Mouse (Mus musculus) embryonic fibroblast, embryonic 13.5 days (primary cell): ENCODE data around the gene Rpl31. TPM values are rescaled to one million over a fixed set of nuclear protein-coding genes. Genes with fewer than 3 reads are reported as not detected.

Source experiments
- H3K27ac ChIP-seq: 2 replicates; pipeline ENCODE4 v1.5.1; 2012; ENCODE audit warnings: low read length, control low read depth, inconsistent platforms; ENCODE audit not compliant: insufficient read depth
- H3K4me1 ChIP-seq: 2 replicates; pipeline ENCODE4 v1.6.1; 2011; ENCODE audit warnings: low read length; ENCODE audit not compliant: control insufficient read depth, insufficient read depth
- H3K4me3 ChIP-seq: 2 replicates; pipeline ENCODE4 v1.5.1; 2011; ENCODE audit warnings: mild to moderate bottlenecking, control low read depth, low read length; ENCODE audit not compliant: insufficient read depth
- CTCF ChIP-seq: IDR thresholded peaks from 2 replicates; pipeline ENCODE4 v1.5.1; 2011; ENCODE audit warnings: mild to moderate bottlenecking, control low read depth, low read length, moderate library complexity, borderline replicate concordance; ENCODE audit not compliant: insufficient read depth
- POLR2A ChIP-seq: IDR thresholded peaks from 2 replicates; pipeline ENCODE4 v1.6.1; 2011; ENCODE audit warnings: low read depth, mild to moderate bottlenecking, control low read depth, low read length, moderate library complexity
- polyA plus RNA-seq: library from polyadenylated mRNA; stranded (reverse); fragments of >200 nt; gene quantifications from 2 replicates; pipeline ENCODE4 v1.2.4, GENCODE M21; 2011; ENCODE audit warnings: low read depth; ENCODE audit not compliant: missing spikeins, insufficient read length

Gene Rpl31
- polyA plus RNA-seq, 1 experiment = 1,489 TPM

- no peak for TF ChIP-seq CTCF
- TF ChIP-seq POLR2A = no peak
- no peak overlapping the region for H3K4me3 ChIP-seq
- H3K27ac ChIP-seq = no peak overlapping the region
- H3K4me1 ChIP-seq = no peaks in the 10 kb centered on the region
Observed at GRCm38 (mm10) chr1:39393217-39393867, 25.7 kb downstream of the Rpl31 start.

GRCm38 (mm10) chr1:39394096-39394495 lies 26.5 kb downstream of the Rpl31 start:
- Histone ChIP-seq H3K27ac (no peak overlapping the region), H3K4me1 (no peaks in the 10 kb centered on the region), H3K4me3 (no peak overlapping the region)
- no peak for TF ChIP-seq POLR2A
- TF ChIP-seq CTCF = no peak

- no peak overlapping the region for H3K27ac ChIP-seq
- H3K4me1 ChIP-seq = no peaks in the 10 kb centered on the region
- H3K4me3 ChIP-seq = no peak overlapping the region
- TF ChIP-seq CTCF (no peak), POLR2A (no peak)
Observed at GRCm38 (mm10) chr1:39394650-39395049, 27.0 kb downstream of the Rpl31 start.

GRCm38 (mm10) chr1:39396347-39396746 lies 28.7 kb downstream of the Rpl31 start:
- no peaks in the 10 kb centered on the region for H3K4me1 ChIP-seq
- H3K27ac ChIP-seq = no peak overlapping the region
- H3K4me3 ChIP-seq = no peak overlapping the region
- TF ChIP-seq POLR2A = no peak
- no peak for TF ChIP-seq CTCF

GRCm38 (mm10) chr1:39398284-39398683 lies 30.6 kb downstream of the Rpl31 start:
- H3K4me3 ChIP-seq = no peak overlapping the region
- no peak overlapping the region for H3K27ac ChIP-seq
- TF ChIP-seq POLR2A (no peak), CTCF (no peak)
- no peaks in the 10 kb centered on the region for H3K4me1 ChIP-seq

GRCm38 (mm10) chr1:39399228-39399627 lies 31.6 kb downstream of the Rpl31 start:
- no peak overlapping the region for H3K27ac ChIP-seq
- no peak overlapping the region for H3K4me3 ChIP-seq
- no peaks in the 10 kb centered on the region for H3K4me1 ChIP-seq
- TF ChIP-seq CTCF (no peak), POLR2A (no peak)

GRCm38 (mm10) chr1:39400173-39400572 lies 32.5 kb downstream of the Rpl31 start:
- H3K27ac ChIP-seq = no peak overlapping the region
- H3K4me3 ChIP-seq = no peak overlapping the region
- no peaks in the 10 kb centered on the region for H3K4me1 ChIP-seq
- TF ChIP-seq CTCF (no peak), POLR2A (no peak)

GRCm38 (mm10) chr1:39407108-39407507 lies 39.5 kb downstream of the Rpl31 start:
- no peak overlapping the region for H3K27ac ChIP-seq
- TF ChIP-seq CTCF = no peak
- no peak for TF ChIP-seq POLR2A
- H3K4me1 ChIP-seq = no peaks in the 10 kb centered on the region

GRCm38 (mm10) chr1:39408123-39408522 lies 40.5 kb downstream of the Rpl31 start:
- H3K4me1 ChIP-seq = no peaks in the 10 kb centered on the region
- TF ChIP-seq POLR2A = no peak
- TF ChIP-seq CTCF = no peak
- no peak overlapping the region for H3K27ac ChIP-seq
- no peak overlapping the region for H3K4me3 ChIP-seq

More at GRCm38 (mm10) chr1:39407108-39407507, 39.5 kb downstream of the Rpl31 start:
- H3K4me3 ChIP-seq = no peak overlapping the region

GRCm38 (mm10) chr1:39408668-39409067 lies 41.0 kb downstream of the Rpl31 start:
- H3K27ac ChIP-seq = no peak overlapping the region
- TF ChIP-seq POLR2A (no peak), CTCF (no peak)
- H3K4me1 ChIP-seq = no peaks in the 10 kb centered on the region
- H3K4me3 ChIP-seq = no peak overlapping the region
